Mouse (Mus musculus) ES-Bruce4 (cell line): Measurements from ENCODE around the gene Gse1.

Source experiments
- CTCF ChIP-seq: IDR thresholded peaks from one replicate; pipeline ENCODE4 v1.8.1; 2011; ENCODE audit warnings: low read depth, low read length
- POLR2A ChIP-seq: IDR thresholded peaks from one replicate; pipeline ENCODE4 v1.8.1; 2011; ENCODE audit warnings: low read length; ENCODE audit not compliant: insufficient read depth

DNA sequence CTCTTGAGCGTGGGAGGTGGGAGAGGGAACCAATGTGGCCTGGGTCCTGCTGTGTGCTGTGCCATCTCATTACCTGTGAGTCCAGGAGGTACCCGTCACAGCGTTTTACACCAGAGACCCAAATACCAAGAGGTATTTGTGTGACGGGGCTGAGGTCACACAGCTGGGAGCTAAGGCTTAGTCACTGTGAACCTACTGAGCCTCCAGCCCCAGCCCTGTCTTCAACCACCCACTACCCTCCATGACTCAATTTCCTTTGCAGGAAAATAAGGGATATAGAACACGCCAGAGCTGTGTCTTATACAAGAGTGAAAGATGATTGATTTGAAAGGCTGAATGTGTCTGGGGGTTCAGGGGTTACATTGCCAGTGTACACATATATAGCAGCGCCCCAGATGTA, 234.4 kb downstream of the Gse1 start:
- TF ChIP-seq CTCF, result no peak
- no peak for TF ChIP-seq POLR2A
